Mouse (Mus musculus) hindbrain, embryonic 14.5 days (tissue): ENCODE measurements at regions not wholly inside any gene's neighbourhood (a gene's known extent, or its start where the extent isn't known, plus 50 kb on each side); places are given as distances from the start of the nearest gene placed in this dataset.

Source experiments
- ATAC-seq: fragments of 200-750 bp; cut with Nextera tagmentation; 2 replicates; pipeline ENCODE4 v1.8.0; 2017; ENCODE audit warnings: moderate number of reproducible peaks, mild to moderate bottlenecking, moderate TSS enrichment, moderate library complexity; ENCODE audit not compliant: low FRiP score
- DNase-seq: peaks from one replicate; pipeline ENCODE4 v3.0.0-alpha.2; 2015; ENCODE audit warnings: low spot score
- H3K27ac ChIP-seq: fragments of 300-500 bp; sonication (generic); 2 replicates; pipeline ENCODE4 v1.5.1; 2014; ENCODE audit warnings: mild to moderate bottlenecking, moderate library complexity
- H3K27me3 ChIP-seq: fragments of 300-500 bp; sonication (generic); 2 replicates; pipeline ENCODE4 v1.6.1; 2014; ENCODE audit warnings: mild to moderate bottlenecking, low read length, mixed read lengths; ENCODE audit not compliant: control insufficient read depth, insufficient read depth
- H3K36me3 ChIP-seq: fragments of 300-500 bp; sonication (generic); replicated peaks from 2 replicates; pipeline ENCODE4 v1.6.1; 2014; ENCODE audit not compliant: control insufficient read depth, insufficient read depth
- H3K4me1 ChIP-seq: fragments of 300-500 bp; sonication (generic); replicated peaks from 2 replicates; pipeline ENCODE4 v1.6.1; 2014; ENCODE audit warnings: antibody characterized with exemption, low read length, mixed read lengths; ENCODE audit not compliant: control insufficient read depth, insufficient read depth
- H3K4me2 ChIP-seq: fragments of 300-500 bp; sonication (generic); replicated peaks from 2 replicates; pipeline ENCODE4 v1.6.1; 2014; ENCODE audit warnings: mild to moderate bottlenecking, moderate library complexity
- H3K4me3 ChIP-seq: fragments of 300-500 bp; sonication (generic); replicated peaks from 2 replicates; pipeline ENCODE4 v1.5.1; 2014; ENCODE audit warnings: mild to moderate bottlenecking, low read length
- H3K9ac ChIP-seq: fragments of 300-500 bp; sonication (generic); 2 replicates; pipeline ENCODE4 v1.6.1; 2014
- H3K9me3 ChIP-seq: fragments of 300-500 bp; sonication (generic); 2 replicates; pipeline ENCODE4 v1.6.1; 2016; ENCODE audit warnings: low read length; ENCODE audit not compliant: control insufficient read depth
- WGBS: fragments of 180-500 bp; shearing (Covaris S2); extraction: QIAGEN DNeasy Blood & Tissue Kit; methylation state at CpG from one replicate; pipeline ENCODE4 v1.1.7; 2014; 5-methylcytosine and 5-hydroxymethylcytosine counted together

- DNase-seq (no peak), ATAC-seq (no peak)
- Histone ChIP-seq H3K9me3 (no peaks in the 10 kb centered on the region), H3K27ac (no peak overlapping the region), H3K4me2 (no peak overlapping the region), H3K27me3 (no peaks in the 10 kb centered on the region), H3K36me3 (no peaks in the 10 kb centered on the region), H3K4me3 (no peak overlapping the region), H3K4me1 (no peaks in the 10 kb centered on the region), H3K9ac (no peak overlapping the region)
- 92% methylated on average over 7 of the region's 7 CpGs for WGBS
Observed at GRCm38 (mm10) chr16:87245441-87245840, 108.5 kb upstream of the N6amt1 start.

DNA sequence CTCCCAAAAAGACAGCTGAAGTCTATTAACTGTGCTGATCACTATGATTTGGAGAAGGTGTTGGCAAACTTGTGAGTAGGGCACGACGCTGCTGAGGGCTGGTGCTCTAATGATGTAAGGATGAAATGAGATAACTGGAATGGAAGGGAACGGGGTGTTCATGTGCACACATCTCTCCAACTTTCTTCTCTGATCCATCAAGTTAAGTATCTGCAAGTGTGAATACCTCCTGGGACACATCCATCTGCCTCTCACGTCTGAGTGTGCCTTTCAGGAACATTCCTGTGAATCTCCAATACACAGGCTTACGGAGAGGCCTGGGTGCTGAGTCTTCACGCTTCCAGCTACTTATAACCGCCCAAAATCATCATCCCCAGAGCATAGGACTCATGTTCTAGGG, 112.0 kb upstream of the N6amt1 start:
- ATAC-seq (no peak), DNase-seq (no peak)
- Histone ChIP-seq H3K27me3 (no peaks in the 10 kb centered on the region), H3K4me3 (no peak overlapping the region), H3K36me3 (no peaks in the 10 kb centered on the region), H3K9ac (no peak overlapping the region), H3K9me3 (no peaks in the 10 kb centered on the region), H3K4me2 (no peak overlapping the region), H3K4me1 (no peaks in the 10 kb centered on the region), H3K27ac (no peak overlapping the region)
- WGBS, result 88% methylated on average over 7 of the region's 7 CpGs

DNA sequence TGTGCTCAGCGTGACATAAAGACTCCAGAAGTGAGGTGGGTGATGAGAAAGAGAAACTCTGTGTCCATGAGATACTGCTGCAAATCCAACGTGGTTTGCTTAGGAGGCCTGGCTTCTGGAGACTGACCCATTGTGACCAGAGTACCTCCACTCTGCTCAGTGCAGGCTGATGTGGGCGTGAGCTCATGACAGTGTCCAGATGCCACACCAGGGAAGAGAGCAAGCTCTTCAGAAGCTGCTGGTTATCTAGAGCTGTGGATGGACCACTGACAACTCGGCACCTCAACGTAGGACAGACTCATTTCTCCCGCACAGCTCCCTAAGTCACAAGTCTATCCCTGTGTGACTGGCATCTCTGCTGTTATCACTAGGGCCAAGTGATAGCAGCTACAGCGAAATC, 114.9 kb upstream of the N6amt1 start:
- no peaks in the 10 kb centered on the region for H3K27me3 ChIP-seq
- no peak overlapping the region for H3K9ac ChIP-seq
- H3K9me3 ChIP-seq, result no peaks in the 10 kb centered on the region
- no peak for DNase-seq
- H3K27ac ChIP-seq, result no peak overlapping the region
- no peak for ATAC-seq
- H3K4me1 ChIP-seq, result no peaks in the 10 kb centered on the region
- H3K36me3 ChIP-seq, result no peaks in the 10 kb centered on the region
- H3K4me3 ChIP-seq, result no peak overlapping the region
- no peak overlapping the region for H3K4me2 ChIP-seq
- 84% methylated on average over 7 of the region's 7 CpGs for WGBS

- DNase-seq (peak; percentile 23), ATAC-seq (peak; percentile 43; the same call in 1 of the 2 replicates)
- H3K36me3 ChIP-seq, result no peaks in the 10 kb centered on the region
- H3K4me3 ChIP-seq, result no peak overlapping the region
- no peaks in the 10 kb centered on the region for H3K9me3 ChIP-seq
- H3K4me2 ChIP-seq, result no peak overlapping the region
- H3K9ac ChIP-seq, result no peak overlapping the region
- 40% methylated on average over 4 of the region's 4 CpGs for whole genome bisulfite sequencing
- H3K27ac ChIP-seq, result no peak overlapping the region
- no peaks in the 10 kb centered on the region for H3K4me1 ChIP-seq
- H3K27me3 ChIP-seq, result no peaks in the 10 kb centered on the region
Observed at GRCm38 (mm10) chr16:87234199-87234598, 119.8 kb upstream of the N6amt1 start.

DNA sequence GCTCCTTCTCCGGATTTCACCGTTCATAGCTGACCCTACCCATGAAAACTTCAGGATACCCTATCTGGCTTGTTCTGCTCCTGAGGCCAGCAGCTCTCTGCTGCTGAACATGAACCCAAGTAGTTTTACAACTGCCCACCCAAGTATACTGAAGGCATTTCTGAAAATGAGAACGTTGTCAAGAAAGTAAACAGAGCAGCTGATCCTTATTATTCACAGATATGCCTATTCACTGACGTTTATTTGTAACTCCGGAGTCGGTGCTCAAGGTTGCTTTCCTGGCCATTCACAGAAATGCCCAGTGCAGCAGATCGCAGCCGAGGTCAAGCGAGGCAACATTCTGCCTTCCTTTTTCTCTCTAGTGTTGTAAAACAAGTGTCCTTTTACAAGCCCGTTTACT, 128.4 kb upstream of the N6amt1 start:
- Histone ChIP-seq H3K36me3 (no peaks in the 10 kb centered on the region), H3K27me3 (no peaks in the 10 kb centered on the region), H3K4me2 (no peak overlapping the region), H3K27ac (no peak overlapping the region), H3K9me3 (no peaks in the 10 kb centered on the region), H3K9ac (no peak overlapping the region), H3K4me1 (no peaks in the 10 kb centered on the region), H3K4me3 (no peak overlapping the region)
- DNase-seq (no peak), ATAC-seq (no peak)
- WGBS, result 90% methylated on average over 10 of the region's 10 CpGs

DNA sequence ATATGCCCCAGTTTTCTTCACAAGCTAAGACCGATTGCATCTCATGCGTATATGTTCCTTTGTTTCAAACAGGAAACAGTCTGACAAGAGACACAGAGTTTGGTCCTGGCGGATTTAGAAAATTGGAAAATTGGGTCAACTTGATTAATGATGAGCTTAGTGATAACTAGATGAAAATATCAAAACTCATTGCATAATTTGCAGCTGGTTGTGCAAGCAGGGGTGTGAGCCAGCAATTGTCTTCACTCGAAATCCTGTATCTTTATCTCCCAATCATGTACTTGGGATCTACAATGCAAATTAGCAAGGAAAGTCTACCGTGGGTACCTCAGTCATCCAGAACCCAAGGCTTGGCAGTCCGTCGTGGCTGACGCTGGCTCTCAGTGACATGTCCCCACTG, 128.9 kb upstream of the N6amt1 start:
- 83% methylated on average over 8 of the region's 8 CpGs for WGBS
- Histone ChIP-seq H3K9ac (no peak overlapping the region), H3K4me3 (no peak overlapping the region), H3K4me2 (no peak overlapping the region), H3K36me3 (no peaks in the 10 kb centered on the region), H3K27ac (no peak overlapping the region), H3K9me3 (no peaks in the 10 kb centered on the region), H3K4me1 (no peaks in the 10 kb centered on the region), H3K27me3 (no peaks in the 10 kb centered on the region)
- ATAC-seq, result no peak
- no peak for DNase-seq

- H3K27ac ChIP-seq, result no peak overlapping the region
- no peaks in the 10 kb centered on the region for H3K9me3 ChIP-seq
- H3K36me3 ChIP-seq, result no peaks in the 10 kb centered on the region
- H3K4me3 ChIP-seq, result no peak overlapping the region
- 91% methylated on average over 7 of the region's 7 CpGs for WGBS
- no peak overlapping the region for H3K4me2 ChIP-seq
- DNase-seq (no peak), ATAC-seq (no peak)
- H3K9ac ChIP-seq, result no peak overlapping the region
- no peaks in the 10 kb centered on the region for H3K4me1 ChIP-seq
- no peaks in the 10 kb centered on the region for H3K27me3 ChIP-seq
Observed at GRCm38 (mm10) chr16:87224024-87224423, 130.0 kb upstream of the N6amt1 start.

GRCm38 (mm10) chr16:87220611-87221010, 133.4 kb upstream of the N6amt1 start:
- WGBS, result 95% methylated on average over 5 of the region's 5 CpGs
- H3K9me3 ChIP-seq, result no peaks in the 10 kb centered on the region
- DNase-seq (no peak), ATAC-seq (no peak)
- no peaks in the 10 kb centered on the region for H3K27me3 ChIP-seq
- no peak overlapping the region for H3K4me3 ChIP-seq
- no peak overlapping the region for H3K4me2 ChIP-seq
- H3K9ac ChIP-seq, result no peak overlapping the region
- no peaks in the 10 kb centered on the region for H3K36me3 ChIP-seq
- H3K27ac ChIP-seq, result no peak overlapping the region
- no peaks in the 10 kb centered on the region for H3K4me1 ChIP-seq

- Histone ChIP-seq H3K9me3 (no peaks in the 10 kb centered on the region), H3K27me3 (no peaks in the 10 kb centered on the region), H3K4me3 (no peak overlapping the region), H3K4me2 (no peak overlapping the region), H3K9ac (no peak overlapping the region), H3K4me1 (no peaks in the 10 kb centered on the region), H3K27ac (no peak overlapping the region), H3K36me3 (no peaks in the 10 kb centered on the region)
- no peak for DNase-seq
- 83% methylated on average over 4 of the region's 4 CpGs for WGBS
- no peak for ATAC-seq
Observed at GRCm38 (mm10) chr16:87220201-87220600, 133.8 kb upstream of the N6amt1 start.

DNA sequence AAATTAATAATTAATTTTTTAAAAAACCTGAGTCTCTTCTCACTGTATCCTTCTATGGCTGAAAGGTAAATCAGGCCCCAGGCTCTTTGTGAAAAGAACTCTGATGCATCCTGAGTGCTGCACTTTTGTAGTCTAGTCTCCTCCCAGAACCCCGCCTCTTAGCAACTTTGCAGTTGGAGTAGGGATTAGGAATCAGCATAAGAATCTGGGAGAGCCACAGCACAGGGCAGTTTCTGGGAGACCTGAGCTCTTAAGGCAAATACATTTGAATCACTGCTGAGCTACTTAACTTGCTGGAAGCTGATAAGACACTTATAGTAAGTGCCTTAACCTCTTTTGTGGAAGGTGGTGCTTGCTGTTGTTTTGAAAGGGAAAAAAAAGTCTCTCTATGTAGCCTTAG, 146.1 kb upstream of the N6amt1 start:
- Histone ChIP-seq H3K4me1 (no peaks in the 10 kb centered on the region), H3K27me3 (no peaks in the 10 kb centered on the region), H3K9ac (no peak overlapping the region), H3K27ac (no peak overlapping the region), H3K4me3 (no peak overlapping the region), H3K9me3 (no peaks in the 10 kb centered on the region), H3K36me3 (no peaks in the 10 kb centered on the region), H3K4me2 (no peak overlapping the region)
- WGBS, result 40% methylated on average over 1 of the region's 1 CpGs
- DNase-seq, result no peak
- no peak for ATAC-seq
